Mouse (Mus musculus) brain, embryonic 14.5 days (tissue): ENCODE data around the gene Dis3l2.

Experiments used
- CTCF ChIP-seq: fragments of 200-500 bp; IDR thresholded peaks from 2 replicates; pipeline ENCODE4 v1.5.1; 2012; ENCODE audit warnings: inconsistent platforms, mild to moderate bottlenecking, moderate library complexity, borderline replicate concordance; ENCODE audit not compliant: insufficient read depth, insufficient read length; ENCODE audit errors: extremely low read depth
- POLR2A ChIP-seq: fragments of 200-500 bp; IDR thresholded peaks from 2 replicates; pipeline ENCODE4 v1.6.1; 2012; ENCODE audit warnings: mild to moderate bottlenecking, inconsistent platforms, borderline replicate concordance; ENCODE audit not compliant: poor library complexity, insufficient read depth, insufficient read length, severe bottlenecking; ENCODE audit errors: extremely low read depth

- TF ChIP-seq POLR2A, result no peak
- TF ChIP-seq CTCF, result no peak
Observed at GRCm38 (mm10) chr1:87001365-87001764, 297.8 kb downstream of the Dis3l2 start.
